Mouse (Mus musculus): ENCODE data around the gene Fer1l5. TPM values are rescaled to one million over a fixed set of nuclear protein-coding genes. Genes with fewer than 3 reads are reported as not detected.

Gene Fer1l5
- not detected in 2 replicates for polyA plus RNA-seq (2012; rRNA removed)

DNA sequence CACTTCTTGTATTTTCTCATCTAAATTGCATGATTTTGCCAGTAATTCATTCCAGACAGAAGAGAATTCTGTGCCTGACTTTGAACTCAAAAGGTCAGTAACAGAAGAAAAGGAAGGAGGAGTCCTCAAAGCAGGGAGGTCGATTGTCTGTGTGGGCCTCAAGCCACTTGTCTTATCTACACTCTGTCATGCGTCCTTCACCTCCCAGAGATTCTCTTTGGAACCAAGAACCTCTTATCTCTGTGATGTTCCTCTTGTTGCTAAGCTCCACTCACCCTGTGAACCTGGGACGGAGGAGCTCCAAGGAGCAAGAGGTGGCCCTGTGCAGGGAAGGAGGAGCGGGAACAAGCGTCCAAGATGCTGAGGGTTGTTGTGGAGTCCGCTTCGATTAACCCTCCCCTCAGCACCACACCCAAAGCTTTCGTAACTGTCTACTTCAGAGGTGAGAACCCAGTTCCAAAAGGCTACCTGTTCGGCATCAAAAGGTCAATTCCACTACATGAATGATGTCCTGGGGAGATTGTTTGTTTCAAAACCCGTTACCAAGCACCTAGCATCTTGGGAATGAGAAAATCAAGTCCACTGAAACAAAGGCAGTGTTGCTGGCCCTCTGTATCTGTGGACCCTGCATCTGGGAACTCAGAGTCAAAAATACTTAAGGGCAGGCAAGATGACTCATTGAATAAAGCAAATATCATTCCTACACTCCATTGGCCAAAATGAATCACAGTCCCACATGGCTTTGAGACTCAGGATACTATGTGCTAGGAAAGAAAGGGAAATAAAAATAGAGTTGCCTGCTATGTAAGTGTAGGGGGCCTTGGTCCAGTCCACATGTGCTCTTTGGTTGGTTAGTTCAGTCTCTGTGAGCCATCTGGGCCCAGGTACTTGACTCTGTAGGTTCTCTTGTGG lies at the start of gene Fer1l5:
Gene Fer1l5, plus strand, starts transcription at position 358 of the 912 bp plus-strand sequence.
- DNase-seq (ENCODE audit: low read depth, low spot score) = no peak
- WGBS = 82% methylated on average over 10 of the region's 10 CpGs

DNA sequence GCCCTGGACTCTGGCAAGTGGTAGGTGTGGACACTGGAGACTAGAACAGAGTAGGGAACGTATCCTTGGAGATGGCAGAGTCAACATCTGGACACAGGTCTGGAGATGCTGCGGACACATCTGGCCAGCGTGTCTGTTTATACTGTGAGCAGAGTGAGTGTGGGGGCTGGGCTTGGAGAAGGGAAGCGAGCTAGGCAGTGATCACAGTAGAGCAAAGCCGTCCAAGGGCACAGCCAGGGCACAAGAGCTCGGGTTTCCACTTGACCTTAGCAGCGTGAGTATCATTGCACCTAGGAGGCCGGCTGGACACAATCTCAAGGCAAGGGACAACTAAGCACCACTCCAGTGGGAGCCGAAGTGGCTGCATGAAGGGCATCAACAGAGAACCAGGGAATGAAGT lies 49.0 kb upstream of the Fer1l5 start:
- 60% methylated on average over 9 of the region's 9 CpGs for WGBS
- DNase-seq (ENCODE audit: low read depth, low spot score) = no peak

GRCm38 (mm10) chr1:36323746-36324448 lies 48.2 kb upstream of the Fer1l5 start:
- no peak for DNase-seq (ENCODE audit: low read depth, low spot score)
- WGBS = 23% methylated on average over 8 of the region's 8 CpGs

DNA sequence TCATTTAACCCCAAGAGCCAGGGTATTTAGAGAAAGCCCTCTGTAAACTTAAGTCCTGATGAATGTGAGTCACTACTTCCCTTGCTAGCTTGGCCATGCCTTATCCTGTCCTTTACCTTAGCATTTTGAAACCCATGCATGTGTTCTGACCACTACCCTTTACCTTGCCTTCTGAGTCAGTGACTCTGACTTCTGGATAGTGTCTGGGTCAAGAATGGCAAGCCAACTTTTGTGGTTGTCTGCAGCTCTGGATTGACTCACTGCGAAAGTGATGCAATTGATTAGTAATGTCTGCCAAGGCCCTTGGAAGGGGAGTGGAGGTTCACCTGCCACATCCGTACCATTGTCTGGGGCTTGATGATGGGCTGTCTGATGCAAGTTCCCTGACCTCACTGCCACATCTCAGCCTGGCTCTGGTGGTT lies 46.2 kb upstream of the Fer1l5 start:
- 86% methylated on average over 2 of the region's 2 CpGs for WGBS

GRCm38 (mm10) chr1:36326815-36327214 lies 45.3 kb upstream of the Fer1l5 start:
- no peak for DNase-seq (ENCODE audit: low read depth, low spot score)
- 93% methylated on average over 2 of the region's 2 CpGs for WGBS

More for the DNA sequence above, 46.2 kb upstream of the Fer1l5 start:
- no peak for DNase-seq (ENCODE audit: low read depth, low spot score)

DNA sequence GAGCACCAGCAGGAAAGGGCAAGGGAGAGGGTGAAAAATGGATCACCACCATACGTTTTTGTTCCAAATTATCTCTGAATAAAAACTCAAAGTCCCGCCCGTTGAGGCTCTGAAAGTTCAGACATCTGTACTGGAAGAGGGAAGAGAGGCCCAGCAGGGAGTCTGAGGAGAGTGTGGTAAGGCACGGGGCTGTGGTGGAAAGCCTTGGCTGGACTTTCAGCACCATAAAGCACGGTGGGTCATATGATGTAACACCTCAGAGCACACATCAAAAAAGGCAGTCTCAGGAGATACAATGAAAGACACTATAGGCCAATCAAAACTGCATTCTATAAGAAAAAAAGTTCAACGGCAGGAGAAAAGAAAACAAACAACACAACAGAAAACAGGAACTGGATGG lies 40.3 kb upstream of the Fer1l5 start:
- DNase-seq (ENCODE audit: low read depth, low spot score) = no peak
- WGBS = 67% methylated on average over 6 of the region's 6 CpGs

- WGBS = 79% methylated on average over 14 of the region's 14 CpGs
- no peak for DNase-seq (ENCODE audit: low read depth, low spot score)
These were observed 38.9 kb upstream of the Fer1l5 start for GRCm38 (mm10) chr1:36332955-36333887.

- no peak for DNase-seq (ENCODE audit: low read depth, low spot score)
- WGBS = 92% methylated on average over 6 of the region's 6 CpGs
These were observed 29.5 kb upstream of the Fer1l5 start for GRCm38 (mm10) chr1:36342547-36342946.

- DNase-seq (ENCODE audit: low read depth, low spot score) = no peak
- 84% methylated on average over 4 of the region's 4 CpGs for WGBS
These were observed 19.7 kb upstream of the Fer1l5 start for GRCm38 (mm10) chr1:36352351-36352750.

GRCm38 (mm10) chr1:36356955-36357695 lies 15.0 kb upstream of the Fer1l5 start:
- WGBS = 42% methylated on average over 5 of the region's 5 CpGs
- DNase-seq (ENCODE audit: low read depth, low spot score) = no peak

DNA sequence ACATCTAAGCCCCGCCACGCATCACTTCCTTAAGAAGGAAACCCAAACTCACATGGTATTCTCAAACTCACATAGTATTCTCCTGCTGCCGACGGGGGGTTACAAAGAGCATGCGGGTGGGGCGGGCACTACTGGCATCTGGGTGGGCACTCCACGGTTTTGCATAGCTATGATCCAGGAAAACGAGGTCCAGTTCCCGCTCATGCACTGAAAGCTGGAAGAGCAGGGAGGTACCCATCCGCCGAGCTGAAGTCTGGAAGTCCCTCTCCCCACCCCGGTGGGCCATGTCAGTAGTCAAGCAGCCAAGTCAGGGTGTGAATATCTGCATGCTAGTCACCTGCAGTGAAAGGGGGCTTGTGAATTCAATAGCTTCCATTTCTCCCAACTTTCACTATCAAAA lies 4.4 kb upstream of the Fer1l5 start:
- 27% methylated on average over 12 of the region's 12 CpGs for WGBS
- no peak for DNase-seq (ENCODE audit: low read depth, low spot score)

DNA sequence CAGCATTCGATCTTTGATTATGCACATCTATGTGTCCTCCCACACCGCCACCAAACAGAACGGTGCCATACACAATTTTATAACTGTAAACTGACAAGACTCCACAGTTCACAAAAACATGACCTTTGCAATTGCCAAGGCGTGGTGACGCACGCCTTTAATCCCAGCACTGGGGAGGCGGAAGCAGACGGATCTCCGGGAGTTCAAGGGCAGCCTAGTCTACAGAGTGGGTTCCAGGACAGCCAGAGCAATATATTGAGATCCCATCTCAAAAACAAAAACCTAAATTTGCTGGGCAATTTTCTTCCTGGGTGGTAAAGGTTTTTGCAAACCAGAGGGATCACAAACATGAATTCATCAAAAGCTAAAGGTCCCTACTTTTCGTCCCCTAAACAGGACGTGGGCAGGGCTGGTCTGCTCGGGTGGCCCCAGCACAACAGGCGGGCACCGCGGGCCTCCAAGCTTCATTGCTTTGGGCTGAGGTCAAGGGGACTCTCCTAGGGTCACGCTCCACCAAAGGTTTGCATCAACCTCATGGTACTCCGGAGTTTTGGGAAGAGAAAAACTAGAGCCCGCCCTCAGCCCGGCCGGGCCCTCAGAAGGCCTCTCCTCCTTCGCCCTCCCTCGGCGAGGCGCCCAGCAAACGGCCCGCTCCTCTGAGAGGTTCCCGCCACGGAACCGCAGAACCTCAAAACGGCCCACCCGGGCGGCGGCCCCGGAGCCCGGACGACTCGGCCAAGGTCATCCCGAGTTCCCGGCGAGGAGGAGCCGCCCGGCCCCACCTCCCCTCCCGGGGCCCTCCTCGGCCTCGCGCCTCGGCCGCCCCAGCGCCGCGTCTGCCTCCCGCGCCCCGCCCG lies 3.8 kb upstream of the Fer1l5 start:
- DNase-seq (ENCODE audit: low read depth, low spot score) = peak; percentile 69
- under 1% methylated on average over 54 of the region's 55 CpGs for WGBS

GRCm38 (mm10) chr1:36368969-36369645 lies 3.0 kb upstream of the Fer1l5 start, which contains the start of gene Kansl3:
Kansl3 (minus strand) TSS chr1:36369181.
- peak; percentile 75 for DNase-seq (ENCODE audit: low read depth, low spot score)
- 4% methylated on average over 61 of the region's 61 CpGs for WGBS

DNA sequence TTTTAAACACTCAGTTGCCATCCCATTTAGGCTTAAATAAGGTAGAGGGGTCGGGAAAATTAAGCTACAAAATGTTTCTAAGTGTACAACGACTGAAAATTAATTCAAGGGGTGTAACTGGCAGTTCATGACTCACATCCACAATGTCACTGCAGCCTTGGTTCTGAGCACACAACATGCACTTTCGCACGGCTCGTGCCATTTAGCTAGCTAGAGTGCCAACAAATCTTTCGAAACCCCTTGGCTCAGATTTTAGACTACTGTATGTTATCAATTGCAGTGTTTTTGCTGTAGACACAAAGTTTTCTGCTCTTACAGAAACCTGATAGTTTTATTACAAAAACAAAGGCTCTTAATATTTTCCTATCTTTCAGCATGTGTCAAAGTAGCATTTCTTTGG lies 1.2 kb upstream of the Fer1l5 start:
- no peak for DNase-seq (ENCODE audit: low read depth, low spot score)
- WGBS = 79% methylated on average over 6 of the region's 6 CpGs

DNA sequence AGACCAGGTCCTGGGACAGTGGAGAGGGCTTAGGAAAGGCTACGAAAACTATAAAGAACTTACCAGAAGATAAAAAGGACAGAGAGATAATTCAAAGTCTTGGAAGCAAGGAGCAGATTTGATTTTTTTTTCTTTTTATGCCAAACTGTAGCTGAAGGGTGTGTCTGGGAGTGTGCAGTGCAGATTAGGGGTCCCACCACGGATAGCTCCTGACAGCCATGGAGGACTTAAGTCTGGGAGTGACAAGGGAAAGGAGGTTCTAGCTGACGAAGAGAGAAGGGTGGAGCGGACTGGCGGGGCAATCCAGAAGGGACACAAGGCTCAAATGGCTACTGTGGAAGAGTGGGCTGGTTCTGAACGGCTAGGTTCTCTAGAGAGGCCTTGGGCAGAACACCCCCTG lies 6.8 kb downstream of the Fer1l5 start:
- WGBS = 71% methylated on average over 6 of the region's 6 CpGs
- DNase-seq (ENCODE audit: low read depth, low spot score) = no peak

- no peak for DNase-seq (ENCODE audit: low read depth, low spot score)
- WGBS = 73% methylated on average over 4 of the region's 4 CpGs
These were observed 7.5 kb downstream of the Fer1l5 start for GRCm38 (mm10) chr1:36379582-36379981.

DNA sequence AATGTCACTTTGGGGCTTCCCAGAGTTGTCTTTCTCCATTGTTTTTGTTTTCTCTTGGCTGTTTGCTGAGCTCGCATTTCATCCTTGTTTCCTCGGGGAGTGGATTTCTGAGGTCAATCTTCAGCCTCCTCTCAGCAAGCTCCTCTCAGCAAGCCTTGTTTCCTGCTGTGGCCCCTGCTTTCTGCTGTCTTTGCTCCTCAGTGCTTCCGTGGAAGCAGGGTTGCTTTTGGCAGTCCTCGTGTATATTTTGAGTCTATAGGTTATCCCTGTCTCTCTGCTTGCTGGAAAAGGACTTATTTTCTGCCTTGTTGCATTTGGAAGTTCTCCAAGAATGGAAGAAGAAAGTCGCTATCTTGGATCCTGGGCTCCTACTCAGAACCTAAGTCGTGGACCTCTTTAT lies 24.9 kb downstream of the Fer1l5 start:
- no peak for DNase-seq (ENCODE audit: low read depth, low spot score)
- WGBS = 18% methylated on average over 6 of the region's 6 CpGs

DNA sequence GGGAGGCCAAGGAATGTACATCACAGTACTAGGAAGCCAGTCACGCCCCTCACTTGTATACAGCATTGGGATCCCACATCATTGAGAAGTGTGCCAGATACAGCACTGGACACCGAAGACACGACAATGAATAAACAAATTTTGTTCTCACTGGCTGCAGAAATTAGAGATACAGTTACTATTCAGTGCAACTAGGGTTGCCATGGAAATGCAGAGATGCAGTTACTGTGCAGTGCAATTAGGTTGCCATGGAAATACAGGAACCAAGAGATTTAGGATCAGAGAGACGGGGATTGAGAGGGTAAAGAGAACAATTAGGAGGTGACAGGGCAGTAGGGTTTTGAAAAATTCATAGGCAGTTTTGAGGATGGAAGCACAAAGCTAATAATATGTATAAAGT lies 29.4 kb downstream of the Fer1l5 start:
- 64% methylated on average over 4 of the region's 4 CpGs for WGBS
- DNase-seq (ENCODE audit: low read depth, low spot score) = no peak

All from large intestine, adult 2 months (tissue).